In the genomic region with DNA sequence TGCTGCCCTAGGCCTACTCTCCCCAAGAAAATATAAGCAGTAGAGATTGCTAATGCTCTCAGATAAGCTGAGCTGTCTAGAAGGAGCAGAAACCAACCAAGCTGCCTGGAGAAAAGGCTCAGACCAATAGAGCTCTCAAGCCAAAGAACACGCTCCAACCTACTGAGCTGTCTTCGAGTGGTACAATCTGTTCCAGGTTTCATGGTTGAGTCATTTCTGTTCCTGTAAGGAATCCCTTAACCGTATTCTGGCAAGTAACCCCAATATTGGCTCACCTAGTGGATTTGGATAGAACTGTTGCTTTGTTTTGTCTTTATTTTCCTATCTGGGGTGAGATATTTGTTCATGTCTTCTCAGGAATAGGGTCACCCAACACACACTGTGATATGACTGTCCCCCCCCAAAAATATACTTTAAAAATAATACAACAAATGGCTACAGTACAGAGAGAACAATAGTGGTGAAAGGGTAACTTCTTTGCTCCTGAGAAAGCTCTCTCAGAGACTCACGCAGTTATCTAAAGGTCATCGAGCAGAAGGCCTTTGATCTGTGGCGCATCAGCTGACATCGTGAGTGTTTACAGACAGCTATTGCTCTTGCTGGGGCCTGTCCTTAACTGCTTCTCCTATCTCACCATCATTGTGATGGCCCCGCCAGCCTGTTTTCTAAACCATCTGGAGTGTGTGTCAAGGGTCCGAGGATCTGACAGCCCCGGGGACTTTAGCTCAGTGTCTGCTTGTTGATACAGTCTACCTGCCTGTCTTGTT, we compare ENCODE assay signal across 12 mouse cellular contexts. TPM values are rescaled to one million over a fixed set of nuclear protein-coding genes. Genes with fewer than 3 reads are reported as not detected.
DNase-seq lines count a peak whose midpoint lies in the region; ATAC-seq lines count a peak whose summit lies in the region.
"Had no signal": no experiment of that assay in that cellular context is flagged by ENCODE, and none has a peak within 500 bp of the region (broad histone marks: within the 10 kb centered on the region; RNA-seq: fewer than 3 reads in every experiment).

No protein-coding gene starts in this region.

- H3K9me3 ChIP-seq in midbrain, embryonic 11.5 days (ENCODE audit: control insufficient read depth, low read length): no peaks in the 10 kb centered on the region
- H3K9me3 ChIP-seq in midbrain, embryonic 15.5 days: no peaks in the 10 kb centered on the region
- H3K9me3 ChIP-seq: forebrain, embryonic 10.5 days; heart, embryonic 12.5 days had no signal

- H3K27ac ChIP-seq in midbrain, embryonic 11.5 days (ENCODE audit: low read depth, low read length): no peak overlapping the region
- no peak overlapping the region for H3K27ac ChIP-seq in midbrain, embryonic 15.5 days
- H3K27ac ChIP-seq: forebrain, embryonic 10.5 days had no signal

- H3K27me3 ChIP-seq in midbrain, embryonic 11.5 days (ENCODE audit: control insufficient read depth, insufficient read depth, low read length): no peaks in the 10 kb centered on the region
- H3K27me3 ChIP-seq in midbrain, embryonic 15.5 days (replicated peaks): no peaks in the 10 kb centered on the region
- H3K27me3 ChIP-seq: heart, embryonic 12.5 days had no signal

- H3K9ac ChIP-seq in midbrain, embryonic 11.5 days (ENCODE audit: low read length): no peak overlapping the region
- H3K9ac ChIP-seq in midbrain, embryonic 15.5 days: no peak overlapping the region
- H3K9ac ChIP-seq: heart, embryonic 12.5 days; lung, embryonic 14.5 days had no signal

- 88% methylated on average over 10 of the region's 10 CpGs for WGBS in midbrain, embryonic 11.5 days
- WGBS in midbrain, embryonic 15.5 days: 83% methylated on average over 10 of the region's 10 CpGs

- H3K4me1 ChIP-seq in midbrain, embryonic 11.5 days (ENCODE audit: control insufficient read depth, insufficient read depth, low read length): no peaks in the 10 kb centered on the region
- H3K4me1 ChIP-seq in midbrain, embryonic 15.5 days: no peaks in the 10 kb centered on the region
- H3K4me1 ChIP-seq: forebrain, embryonic 10.5 days had no signal

- ATAC-seq in midbrain, embryonic 11.5 days (ENCODE audit: low FRiP score): no peak
- no peak for ATAC-seq in midbrain, embryonic 15.5 days (replicated peaks)

- no peak overlapping the region for H3K4me3 ChIP-seq in midbrain, embryonic 11.5 days (ENCODE audit: low read depth, low read length)
- H3K4me3 ChIP-seq in midbrain, embryonic 15.5 days: no peak overlapping the region
- H3K4me3 ChIP-seq: forebrain, embryonic 10.5 days; heart, embryonic 12.5 days had no signal

- peak; percentile 61 for DNase-seq in midbrain, embryonic 11.5 days (ENCODE audit: low spot score, missing footprints)
- DNase-seq in embryo, embryonic 10.5 days (ENCODE audit: low spot score): peak; percentile 29
- DNase-seq in liver (peak; percentile 20), adipocyte (ENCODE audit: low spot score) (no peak)
- DNase-seq in layer of hippocampus, postnatal 25 days (ENCODE audit: extremely low spot score in 1 of 2, low spot score in 1 of 2): no peak
- no peak for DNase-seq in layer of hippocampus, adult 11-12 months (ENCODE audit: low spot score)
- DNase-seq: kidney, postnatal 4 days; lung, embryonic 14.5 days; right cerebral cortex, adult 18-20 months had no signal

- no peaks in the 10 kb centered on the region for H3K36me3 ChIP-seq in midbrain, embryonic 11.5 days (ENCODE audit: control insufficient read depth, insufficient read depth, low read length)
- H3K36me3 ChIP-seq in midbrain, embryonic 15.5 days (replicated peaks): no peaks in the 10 kb centered on the region
- H3K36me3 ChIP-seq: forebrain, embryonic 10.5 days; heart, embryonic 12.5 days had no signal

- no peak overlapping the region for H3K4me2 ChIP-seq in midbrain, embryonic 11.5 days
- no peak overlapping the region for H3K4me2 ChIP-seq in midbrain, embryonic 15.5 days
- H3K4me2 ChIP-seq: heart, embryonic 12.5 days; lung, embryonic 14.5 days had no signal

RNA-seq across cellular contexts. Expression of a gene that starts 8.1 kb away (rescaled TPM):
- polyA plus RNA-seq in midbrain, embryonic 11.5 days (2014; fragmentation: Nextera tagmentation; extraction: Ambion mirVana): 27.1 TPM in 2 replicates
- 28.0 and 29.2 TPM in 2 replicates for polyA plus RNA-seq in midbrain, embryonic 15.5 days (2015; fragmentation: Nextera tagmentation; extraction: Ambion mirVana)
- total RNA-seq in layer of hippocampus, postnatal 25 days (2021): 10 to 100 TPM; 70.2 to 72.0 TPM

RNA-seq across cellular contexts. Expression of a gene that starts 24.5 kb away (rescaled TPM):
- polyA plus RNA-seq in midbrain, embryonic 11.5 days (2014; fragmentation: Nextera tagmentation; extraction: Ambion mirVana): 178 and 189 TPM in 2 replicates
- polyA plus RNA-seq in midbrain, embryonic 15.5 days (2015; fragmentation: Nextera tagmentation; extraction: Ambion mirVana): 49.2 and 56.6 TPM in 2 replicates
- total RNA-seq in layer of hippocampus, postnatal 25 days (2021): 10 to 100 TPM; 30.8 to 31.0 TPM

Comparison
In these comparisons a context has a peak if more than half of its experiments do, and no peak if none do; other contexts are left out.
1. DNase-seq: peak in midbrain, embryonic 11.5 days (single experiment), embryo, embryonic 10.5 days (single experiment) and liver (single experiment); none in adipocyte (single experiment), layer of hippocampus, postnatal 25 days (0 of 2) and layer of hippocampus, adult 11-12 months (single experiment).